Mouse (Mus musculus) left cerebral cortex, postnatal 4 days (tissue): ENCODE results near the gene Mvk. TPM values are rescaled to one million over a fixed set of nuclear protein-coding genes. Genes with fewer than 3 reads are reported as not detected.
A peak's percentile ranks its signal among the peaks of the same experiment; 100 is the strongest.

Experiments used
- DNase-seq: peaks from one replicate; pipeline ENCODE4 v3.0.0-alpha.2; 2022
- intact Hi-C: fragments of 180-260 bp; cut with DNase I; formaldehyde crosslinking; loops from one replicate; pipeline ENCODE4 v1.15.1; 2025
- microRNA-seq: library from miRNA; unstranded; fragments of <30 nt; microRNA quantifications from one replicate; pipeline ENCODE4 v1.2.0, GENCODE M21; 2022
- total RNA-seq, 2 experiments: library from RNA; stranded (reverse); gene quantifications; 2 replicates each; pipeline ENCODE4 v1.2.3; 2021

Mvk gene
- total RNA-seq, 2 experiments from 2014 or later = 72.5 to 75.3 TPM

- DNase-seq = peak; percentile 19
- intact Hi-C loops = no loop called here
Observed at GRCm38 (mm10) chr5:114507394-114507793, 63.3 kb downstream of the Mvk start.

- peak; percentile 15 for DNase-seq
- intact Hi-C loops = no loop called here
Observed at GRCm38 (mm10) chr5:114507964-114508363, 63.9 kb downstream of the Mvk start.

- intact Hi-C loops = no loop called here
Observed at GRCm38 (mm10) chr5:114509461-114509860, 65.4 kb downstream of the Mvk start.

More at GRCm38 (mm10) chr5:114509461-114509860, 65.4 kb downstream of the Mvk start:
- DNase-seq = no peak

Small RNA genes lying within 50 kb of the gene (microRNA-seq; reads per million reads assigned to microRNA genes)
- not detected for gene Mir7027

Other genes starting within 250 kb of the Mvk start
- under 1 TPM in 1 of 2 experiments, not detected in 1; 0.16 TPM for gene Foxn4, start 170.5 kb upstream of the Mvk start, total RNA-seq
- gene Myo1h, start 155.1 kb upstream of the Mvk start, total RNA-seq = 1 to 10 TPM; 1.1 TPM
- 10 to 100 TPM; 61.6 to 63.0 TPM for gene Kctd10, start 63.8 kb upstream of the Mvk start, total RNA-seq
- gene Ube3b, start 63.7 kb upstream of the Mvk start, total RNA-seq = 10 to 100 TPM; 67.7 to 68.4 TPM
- 10 to 100 TPM; 26.8 to 28.8 TPM for gene Mmab, start 209 bp upstream of the Mvk start, total RNA-seq
- gene Fam222a, start 123.7 kb downstream of the Mvk start, total RNA-seq = 10 to 100 TPM in 1 of 2 experiments, 1 to 10 TPM in 1; 8.7 to 10.4 TPM
- gene Trpv4, start 214.2 kb downstream of the Mvk start, total RNA-seq = 1 to 10 TPM in 1 of 2 experiments, under 1 TPM in 1; 0.64 to 1.1 TPM
- 10 to 100 TPM; 15.3 to 16.8 TPM for gene Gltp, start 246.7 kb downstream of the Mvk start, total RNA-seq